Mouse (Mus musculus): ENCODE measurements around the gene Wwtr1. TPM values are rescaled to one million over a fixed set of nuclear protein-coding genes. Genes with fewer than 3 reads are reported as not detected.

Gene Wwtr1
- total RNA-seq, 2 experiments from 2014 or later, result not detected

Other genes with a start within 250 kb of the Wwtr1 start
- gene Tm4sf4, start 150.6 kb downstream of the Wwtr1 start, total RNA-seq (2015; ENCODE audit: low replicate concordance), result not detected in 2 replicates
- gene Tm4sf4, start 150.6 kb downstream of the Wwtr1 start, total RNA-seq (2017; ENCODE audit: low replicate concordance), result not detected in 2 replicates
- 14.3 and 19.1 TPM in 2 replicates for gene Commd2, start 75.8 kb upstream of the Wwtr1 start, total RNA-seq (2015; ENCODE audit: low replicate concordance)
- 0.45 and 0.77 TPM in 2 replicates for gene Commd2, start 75.8 kb upstream of the Wwtr1 start, total RNA-seq (2017; ENCODE audit: low replicate concordance)
- not detected in 2 replicates for gene Ankub1, start 116.9 kb upstream of the Wwtr1 start, total RNA-seq (2015; ENCODE audit: low replicate concordance)
- gene Ankub1, start 116.9 kb upstream of the Wwtr1 start, total RNA-seq (2017; ENCODE audit: low replicate concordance), result not detected in 2 replicates
- 9.4 and 20.5 TPM in 2 replicates for gene Rnf13, start 160.2 kb upstream of the Wwtr1 start, total RNA-seq (2015; ENCODE audit: low replicate concordance)
- gene Rnf13, start 160.2 kb upstream of the Wwtr1 start, total RNA-seq (2017; ENCODE audit: low replicate concordance), result 7.5 and 14.2 TPM in 2 replicates

All from erythroid progenitor cell, adult 5-6 weeks (primary cell).